Mouse (Mus musculus) liver, embryonic 14.5 days (tissue): ENCODE results near the gene Hspb6. TPM values are rescaled to one million over a fixed set of nuclear protein-coding genes. Genes with fewer than 3 reads are reported as not detected.

Source experiments
- ATAC-seq: fragments of 200-750 bp; cut with Nextera tagmentation; 2 replicates; pipeline ENCODE4 v1.8.0; 2017; ENCODE audit warnings: moderate number of reproducible peaks, mild to moderate bottlenecking, moderate library complexity; ENCODE audit not compliant: insufficient read depth
- DNase-seq, 3 experiments: peaks; one replicate each; pipeline ENCODE4 v3.0.0-alpha.2; 2012 to 2013; ENCODE audit warnings: low read depth in 3 of 3, low spot score in 3 of 3
- H3K27ac ChIP-seq: fragments of 300-500 bp; sonication (generic); 2 replicates; pipeline ENCODE4 v1.5.1; 2014; ENCODE audit warnings: moderate library complexity, mild to moderate bottlenecking, control low read depth, inconsistent platforms
- H3K27me3 ChIP-seq: fragments of 300-500 bp; sonication (generic); 2 replicates; pipeline ENCODE4 v1.6.1; 2014; ENCODE audit warnings: mild to moderate bottlenecking, low read length, moderate library complexity; ENCODE audit not compliant: control insufficient read depth, insufficient read depth
- H3K36me3 ChIP-seq: fragments of 300-500 bp; sonication (generic); replicated peaks from 2 replicates; pipeline ENCODE4 v1.6.1; 2014; ENCODE audit warnings: low read depth; ENCODE audit not compliant: control insufficient read depth, insufficient read depth
- H3K4me1 ChIP-seq, 2 experiments: fragments of 200-500 bp in 1 of 2; fragments of 300-500 bp in 1 of 2; sonication (generic) in 1 of 2; replicated peaks; 2 replicates each; pipeline ENCODE4 v1.6.1; 2012 to 2014; ENCODE audit warnings: antibody characterized with exemption in 1 of 2, inconsistent platforms in 1 of 2, low read length in 1 of 2; ENCODE audit not compliant: control insufficient read depth in 2 of 2, insufficient read depth in 2 of 2
- H3K4me2 ChIP-seq: fragments of 300-500 bp; sonication (generic); 2 replicates; pipeline ENCODE4 v1.6.1; 2014; ENCODE audit warnings: low read depth, mild to moderate bottlenecking, control low read depth, moderate library complexity
- H3K4me3 ChIP-seq, 2 experiments: fragments of 200-500 bp in 1 of 2; fragments of 300-500 bp in 1 of 2; sonication (generic) in 1 of 2; 2 replicates each; pipeline ENCODE4 v1.5.1; 2012 to 2014; ENCODE audit warnings: low read depth in 2 of 2, low read length in 2 of 2, mild to moderate bottlenecking in 2 of 2, control low read depth in 1 of 2, inconsistent platforms in 1 of 2, moderate library complexity in 1 of 2; ENCODE audit not compliant: insufficient read depth in 1 of 2
- H3K9ac ChIP-seq: fragments of 300-500 bp; sonication (generic); replicated peaks from 2 replicates; pipeline ENCODE4 v1.6.1; 2014; ENCODE audit warnings: mild to moderate bottlenecking, control low read depth, moderate library complexity
- H3K9me3 ChIP-seq: fragments of 300-500 bp; sonication (generic); 2 replicates; pipeline ENCODE4 v1.6.1; 2016; ENCODE audit warnings: low read length, mixed read lengths; ENCODE audit not compliant: control insufficient read depth
- CTCF ChIP-seq: IDR thresholded peaks from 2 replicates; pipeline ENCODE4 v1.5.1; 2016; ENCODE audit warnings: antibody characterized with exemption, low read depth, control low read depth
- EP300 ChIP-seq: IDR thresholded peaks from 2 replicates; pipeline ENCODE4 v1.6.1; 2016; ENCODE audit warnings: antibody characterized with exemption, low read depth
- WGBS: fragments of 180-500 bp; shearing (Covaris S2); extraction: QIAGEN DNeasy Blood & Tissue Kit; methylation state at CpG from one replicate; pipeline ENCODE4 v1.1.7; 2014; ENCODE audit not compliant: insufficient replicate concordance; 5-methylcytosine and 5-hydroxymethylcytosine counted together
- polyA plus RNA-seq, 2 experiments: library from polyadenylated mRNA; depleted of rRNA in 1 of 2; stranded (reverse) in 1 of 2; unstranded in 1 of 2; fragments of >200 nt; fragmentation: Nextera tagmentation in 1 of 2; extraction: Ambion mirVana in 1 of 2; gene quantifications; 2 replicates each; pipeline versions ENCODE4 v1.2.1 to v1.2.3; 2012 to 2014

Gene Hspb6
- polyA plus RNA-seq, 2 experiments = 3.6 to 4.2 TPM

- peak overlapping the region; percentile 78 to 83 for H3K4me3 ChIP-seq
- under 1% methylated on average over 10 of the region's 10 CpGs for WGBS
- ATAC-seq = peak; percentile 50
- peak overlapping the region; percentile 83 for H3K9ac ChIP-seq
- peak in 1 of 3 experiments; percentile 54 for DNase-seq
- H3K27ac ChIP-seq = peak overlapping the region; percentile 89
- H3K9me3 ChIP-seq = no peaks in the 10 kb centered on the region
- peak; percentile 73 for TF ChIP-seq CTCF
- TF ChIP-seq EP300 = no peak
- H3K27me3 ChIP-seq = no peaks in the 10 kb centered on the region
- H3K4me1 ChIP-seq = peaks cover 6 to 7% of the 10 kb centered on the region in 2 experiments
- peak overlapping the region; percentile 99 for H3K4me2 ChIP-seq
- peaks cover 12% of the 10 kb centered on the region for H3K36me3 ChIP-seq
These were observed 405 bp upstream of the Hspb6 start for GRCm38 (mm10) chr7:30551445-30552101.

- Histone ChIP-seq H3K9ac (peak overlapping the region; percentile 96), H3K4me3 (peak overlapping the region; percentile 83 to 90), H3K4me2 (peak overlapping the region; percentile 99), H3K4me1 (peaks cover 7% of the 10 kb centered on the region in 2 experiments), H3K36me3 (peaks cover 19% of the 10 kb centered on the region), H3K27ac (peak overlapping the region; percentile 95), H3K9me3 (no peaks in the 10 kb centered on the region), H3K27me3 (no peaks in the 10 kb centered on the region)
- WGBS = 4% methylated on average over 23 of the region's 23 CpGs
- no peak for TF ChIP-seq CTCF
- no peak for TF ChIP-seq EP300
- ATAC-seq = no peak
- DNase-seq = no peak
These were observed 1.1 kb downstream of the Hspb6 start for GRCm38 (mm10) chr7:30553021-30553589.

DNA sequence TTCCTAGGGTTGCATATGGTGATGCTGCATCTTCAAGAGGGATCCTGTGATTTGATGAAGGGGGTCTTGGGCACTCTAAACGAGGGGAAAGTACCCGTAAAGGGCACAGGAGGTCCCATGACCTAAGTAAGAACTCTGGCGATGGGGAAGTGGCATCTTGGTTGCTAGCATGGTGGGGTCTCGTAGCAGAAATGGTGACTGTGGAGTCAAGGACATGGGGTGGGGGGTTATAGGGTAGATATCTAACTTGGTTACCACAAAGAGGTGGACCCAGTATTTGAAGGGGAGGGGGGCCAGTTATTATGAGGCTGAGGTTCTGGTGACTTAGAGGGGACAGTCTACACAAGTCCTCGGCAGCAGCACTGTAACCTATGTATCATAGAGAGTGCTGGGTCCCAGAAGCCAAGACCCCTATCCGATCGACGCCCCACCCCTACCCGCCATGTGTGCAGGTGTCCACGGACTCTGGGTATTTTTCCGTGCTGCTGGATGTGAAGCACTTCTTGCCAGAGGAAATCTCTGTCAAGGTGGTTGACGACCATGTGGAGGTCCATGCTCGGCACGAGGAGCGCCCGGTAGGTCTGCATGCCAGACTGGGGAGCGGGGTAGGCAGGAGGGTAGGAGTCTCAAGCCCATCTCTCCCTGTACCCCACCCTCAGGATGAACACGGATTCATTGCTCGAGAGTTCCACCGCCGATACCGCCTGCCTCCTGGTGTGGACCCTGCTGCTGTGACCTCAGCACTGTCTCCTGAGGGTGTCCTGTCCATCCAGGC lies 2.0 kb downstream of the Hspb6 start:
- Histone ChIP-seq H3K27me3 (no peaks in the 10 kb centered on the region), H3K27ac (no peak overlapping the region), H3K9ac (peak overlapping the region; percentile 96), H3K4me1 (peaks cover 14% of the 10 kb centered on the region in 2 experiments), H3K4me2 (peak overlapping the region; percentile 99), H3K4me3 (peak overlapping the region in 1 of 2 experiments; percentile 83; a peak in 3 of 4 replicates), H3K9me3 (no peaks in the 10 kb centered on the region), H3K36me3 (peaks cover 19% of the 10 kb centered on the region)
- 81% methylated on average over 22 of the region's 22 CpGs for WGBS
- TF ChIP-seq CTCF (no peak), EP300 (no peak)
- DNase-seq (no peak), ATAC-seq (no peak)

GRCm38 (mm10) chr7:30556894-30557536 lies 5.0 kb downstream of the Hspb6 start:
- no peaks in the 10 kb centered on the region for H3K9me3 ChIP-seq
- no peaks in the 10 kb centered on the region for H3K27me3 ChIP-seq
- 85% methylated on average over 18 of the region's 18 CpGs for WGBS
- TF ChIP-seq EP300 (no peak), CTCF (peak; percentile 59)
- peaks cover 15 to 17% of the 10 kb centered on the region in 2 experiments for H3K4me1 ChIP-seq
- peaks cover 19% of the 10 kb centered on the region for H3K36me3 ChIP-seq
- no peak overlapping the region for H3K4me2 ChIP-seq
- no peak overlapping the region for H3K9ac ChIP-seq
- H3K4me3 ChIP-seq = no peak overlapping the region
- H3K27ac ChIP-seq = no peak overlapping the region
- ATAC-seq (no peak), DNase-seq (no peak)
